Mouse (Mus musculus) embryonic facial prominence, embryonic 10.5 days (tissue): ENCODE results near the gene Dusp16. TPM values are rescaled to one million over a fixed set of nuclear protein-coding genes. Genes with fewer than 3 reads are reported as not detected.
"Not testable (repeated sequence)": the region's sequence is repeated elsewhere in the genome, so short reads cannot be mapped to it uniquely, and the experiment has no call there.

ENCODE experiments used
- DNase-seq: peaks from one replicate; pipeline ENCODE4 v3.0.0-alpha.2; 2017; ENCODE audit warnings: low spot score
- H3K27ac ChIP-seq: fragments of 300-500 bp; sonication (generic); replicated peaks from 2 replicates; pipeline ENCODE4 v1.5.1; 2016; ENCODE audit warnings: mild to moderate bottlenecking
- H3K27me3 ChIP-seq: fragments of 300-500 bp; sonication (generic); replicated peaks from 2 replicates; pipeline ENCODE4 v1.6.1; 2016; ENCODE audit warnings: low read depth, mild to moderate bottlenecking; ENCODE audit not compliant: poor library complexity, severe bottlenecking
- H3K36me3 ChIP-seq: fragments of 300-500 bp; sonication (generic); replicated peaks from 2 replicates; pipeline ENCODE4 v1.6.1; 2016; ENCODE audit warnings: mild to moderate bottlenecking, moderate library complexity
- H3K4me1 ChIP-seq: fragments of 300-500 bp; sonication (generic); 2 replicates; pipeline ENCODE4 v1.6.1; 2016
- H3K4me3 ChIP-seq: fragments of 300-500 bp; sonication (generic); 2 replicates; pipeline ENCODE4 v1.5.1; 2016; ENCODE audit warnings: mild to moderate bottlenecking, moderate library complexity
- H3K9me3 ChIP-seq: fragments of 300-500 bp; sonication (generic); 2 replicates; pipeline ENCODE4 v1.6.1; 2016; ENCODE audit warnings: mild to moderate bottlenecking
- WGBS: fragments of 180-500 bp; shearing (Covaris S2); methylation state at CpG from one replicate; pipeline ENCODE4 v1.1.7; 2016; 5-methylcytosine and 5-hydroxymethylcytosine counted together
- polyA plus RNA-seq: library from polyadenylated mRNA; unstranded; fragments of >200 nt; fragmentation: Nextera tagmentation; extraction: Ambion mirVana; gene quantifications from 2 replicates; pipeline ENCODE4 v1.2.1, GENCODE M21; 2016

The Dusp16 gene
- polyA plus RNA-seq, 1 experiment from 2014 or later = 11.9 TPM

- not testable (repeated sequence) for DNase-seq, H3K4me3 ChIP-seq, H3K36me3 ChIP-seq, H3K27ac ChIP-seq, H3K27me3 ChIP-seq, H3K4me1 ChIP-seq, H3K9me3 ChIP-seq
- WGBS = 87% methylated on average over 8 of the region's 8 CpGs
Measured at GRCm38 (mm10) chr6:134673712-134674111, 118.7 kb downstream of the Dusp16 start.

- Histone ChIP-seq H3K4me1 (no peaks in the 10 kb centered on the region), H3K27me3 (no peaks in the 10 kb centered on the region), H3K4me3 (no peak overlapping the region), H3K27ac (no peak overlapping the region), H3K9me3 (no peaks in the 10 kb centered on the region), H3K36me3 (no peaks in the 10 kb centered on the region)
- DNase-seq = no peak
- 76% methylated on average over 4 of the region's 4 CpGs for WGBS
Measured at GRCm38 (mm10) chr6:134670881-134671411, 121.5 kb downstream of the Dusp16 start.

GRCm38 (mm10) chr6:134669179-134669865 is 123.1 kb downstream of the Dusp16 start:
- no peaks in the 10 kb centered on the region for H3K4me1 ChIP-seq
- H3K36me3 ChIP-seq = no peaks in the 10 kb centered on the region
- no peak overlapping the region for H3K27ac ChIP-seq
- H3K27me3 ChIP-seq = no peaks in the 10 kb centered on the region
- H3K9me3 ChIP-seq = no peaks in the 10 kb centered on the region
- H3K4me3 ChIP-seq = no peak overlapping the region
- DNase-seq = no peak
- WGBS = 83% methylated on average over 6 of the region's 6 CpGs

DNA sequence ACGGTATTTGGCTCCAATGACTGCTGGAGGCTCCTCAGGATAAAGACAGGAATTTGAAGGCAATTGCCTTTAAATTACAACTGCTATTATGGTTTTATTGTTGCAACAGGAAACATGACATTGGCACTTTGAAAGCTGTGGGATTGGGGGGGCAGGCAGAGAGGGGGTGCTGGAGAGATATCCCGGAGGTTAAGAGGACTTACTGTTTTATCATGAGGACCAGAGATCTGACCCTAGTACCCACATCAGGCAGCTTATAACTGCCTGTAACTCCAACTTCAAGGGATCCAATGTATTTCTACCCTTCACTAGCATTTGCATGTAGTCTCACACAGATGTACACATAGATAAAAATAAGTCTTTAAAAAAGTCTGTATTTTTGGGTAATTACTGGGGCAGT is 123.9 kb downstream of the Dusp16 start:
- Histone ChIP-seq H3K27ac (no peak overlapping the region), H3K4me1 (no peaks in the 10 kb centered on the region), H3K4me3 (no peak overlapping the region), H3K36me3 (no peaks in the 10 kb centered on the region), H3K27me3 (no peaks in the 10 kb centered on the region), H3K9me3 (no peaks in the 10 kb centered on the region)
- 83% methylated on average over 2 of the region's 2 CpGs for WGBS
- DNase-seq = no peak

DNA sequence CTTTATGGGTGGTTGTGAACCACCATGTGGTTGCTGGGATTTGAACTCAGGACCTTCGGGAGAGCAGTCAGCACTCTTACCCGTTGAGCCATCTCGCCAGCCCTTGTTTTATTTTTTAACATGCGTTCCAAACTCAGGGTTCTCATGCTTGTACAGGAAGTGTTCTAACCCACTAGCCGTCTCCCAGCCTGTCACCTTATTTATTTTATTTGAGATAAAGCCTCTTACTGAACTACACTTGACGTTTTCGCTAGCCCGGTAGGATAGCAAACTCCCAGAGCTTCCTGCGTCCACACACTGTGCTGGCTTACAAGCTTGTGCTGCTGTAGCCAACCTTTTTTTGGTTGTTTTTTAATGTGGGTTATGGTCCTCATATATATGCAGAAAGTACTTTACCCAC is 126.6 kb downstream of the Dusp16 start:
- 87% methylated on average over 9 of the region's 9 CpGs for WGBS
- H3K36me3 ChIP-seq = no peaks in the 10 kb centered on the region
- H3K9me3 ChIP-seq = no peaks in the 10 kb centered on the region
- DNase-seq = no peak
- no peaks in the 10 kb centered on the region for H3K4me1 ChIP-seq
- no peak overlapping the region for H3K27ac ChIP-seq
- no peak overlapping the region for H3K4me3 ChIP-seq
- H3K27me3 ChIP-seq = no peaks in the 10 kb centered on the region

Other genes starting within 250 kb of the Dusp16 start
- 27.1 and 27.8 TPM in 2 replicates for gene Lrp6, start 225.7 kb downstream of the Dusp16 start, polyA plus RNA-seq
- gene Mansc1, start 160.1 kb downstream of the Dusp16 start, polyA plus RNA-seq = 0.44 and 0.71 TPM in 2 replicates
- 17.7 and 18.4 TPM in 2 replicates for gene Borcs5, start 153.1 kb downstream of the Dusp16 start, polyA plus RNA-seq
- gene Crebl2, start 37.5 kb upstream of the Dusp16 start, polyA plus RNA-seq = 1.2 TPM in 2 replicates
- gene Gpr19, start 106.0 kb upstream of the Dusp16 start, polyA plus RNA-seq = 14.5 and 16.1 TPM in 2 replicates
- 15.3 and 16.7 TPM in 2 replicates for gene Cdkn1b, start 127.8 kb upstream of the Dusp16 start, polyA plus RNA-seq
- 2.6 and 2.7 TPM in 2 replicates for gene Apold1, start 189.1 kb upstream of the Dusp16 start, polyA plus RNA-seq
- gene Ddx47, start 219.0 kb upstream of the Dusp16 start, polyA plus RNA-seq = 113 and 117 TPM in 2 replicates